Mouse (Mus musculus) hindbrain, embryonic 12.5 days (tissue): ENCODE measurements around the gene Olfr235. TPM values are rescaled to one million over a fixed set of nuclear protein-coding genes. Genes with fewer than 3 reads are reported as not detected.
"Not testable (repeated sequence)": the region's sequence is repeated elsewhere in the genome, so short reads cannot be mapped to it uniquely, and the experiment has no call there.

Experiments
- ATAC-seq: fragments of 200-750 bp; cut with Nextera tagmentation; 2 replicates; pipeline ENCODE4 v1.8.0; 2017; ENCODE audit warnings: moderate TSS enrichment; ENCODE audit not compliant: low FRiP score
- H3K27ac ChIP-seq: fragments of 300-500 bp; sonication (generic); 2 replicates; pipeline ENCODE4 v1.5.1; 2016; ENCODE audit warnings: mild to moderate bottlenecking
- H3K27me3 ChIP-seq: fragments of 300-500 bp; sonication (generic); 2 replicates; pipeline ENCODE4 v1.6.1; 2016; ENCODE audit warnings: mild to moderate bottlenecking
- H3K36me3 ChIP-seq: fragments of 300-500 bp; sonication (generic); 2 replicates; pipeline ENCODE4 v1.6.1; 2016; ENCODE audit warnings: mild to moderate bottlenecking
- H3K4me1 ChIP-seq: fragments of 300-500 bp; sonication (generic); 2 replicates; pipeline ENCODE4 v1.6.1; 2016
- H3K4me2 ChIP-seq: fragments of 300-500 bp; sonication (generic); replicated peaks from 2 replicates; pipeline ENCODE4 v1.6.1; 2016; ENCODE audit warnings: mild to moderate bottlenecking
- H3K4me3 ChIP-seq: fragments of 300-500 bp; sonication (generic); 2 replicates; pipeline ENCODE4 v1.5.1; 2016; ENCODE audit warnings: mild to moderate bottlenecking
- H3K9ac ChIP-seq: fragments of 300-500 bp; sonication (generic); 2 replicates; pipeline ENCODE4 v1.6.1; 2016; ENCODE audit warnings: mild to moderate bottlenecking, moderate library complexity
- H3K9me3 ChIP-seq: fragments of 300-500 bp; sonication (generic); replicated peaks from 2 replicates; pipeline ENCODE4 v1.6.1; 2016; ENCODE audit warnings: mild to moderate bottlenecking
- WGBS: fragments of 180-500 bp; shearing (Covaris S2); methylation state at CpG from one replicate; pipeline ENCODE4 v1.1.7; 2016; 5-methylcytosine and 5-hydroxymethylcytosine counted together
- polyA plus RNA-seq: library from polyadenylated mRNA; unstranded; fragments of >200 nt; fragmentation: Nextera tagmentation; extraction: Ambion mirVana; gene quantifications from 2 replicates; pipeline ENCODE4 v1.2.1, GENCODE M21; 2016

Olfr235 gene
- not detected in 2 replicates for polyA plus RNA-seq

GRCm38 (mm10) chr19:12260732-12261131 is at the start of gene Olfr235:
Olfr235 (plus strand) TSS chr19:12261032.
- no peak within 1 kb of the TSS for H3K4me2 ChIP-seq
- H3K36me3 ChIP-seq = no peaks in the 10 kb centered on the region
- no peak within 1 kb of the TSS for H3K4me3 ChIP-seq
- no peak within 1 kb of the TSS for H3K9ac ChIP-seq
- 69% methylated on average over 1 of the region's 1 CpGs for WGBS
- no peaks in the 10 kb centered on the region for H3K9me3 ChIP-seq
- H3K27ac ChIP-seq = no peak within 1 kb of the TSS
- H3K27me3 ChIP-seq = no peaks in the 10 kb centered on the region
- H3K4me1 ChIP-seq = no peaks in the 10 kb centered on the region
- no peak for ATAC-seq

- not testable (repeated sequence) for ATAC-seq, H3K9ac ChIP-seq, H3K9me3 ChIP-seq, H3K4me3 ChIP-seq, H3K4me2 ChIP-seq, H3K27me3 ChIP-seq, H3K27ac ChIP-seq, H3K36me3 ChIP-seq, H3K4me1 ChIP-seq
Measured at GRCm38 (mm10) chr19:12232496-12232895, 28.3 kb upstream of the Olfr235 start, which contains the start of gene Olfr1432. Olfr1432 (minus strand) TSS chr19:12232596.

- Histone ChIP-seq H3K4me2 (no peak within 1 kb of the TSS), H3K9ac (no peak within 1 kb of the TSS), H3K9me3 (no peaks in the 10 kb centered on the region), H3K36me3 (no peaks in the 10 kb centered on the region), H3K4me1 (no peaks in the 10 kb centered on the region), H3K27me3 (no peaks in the 10 kb centered on the region), H3K4me3 (no peak within 1 kb of the TSS), H3K27ac (no peak within 1 kb of the TSS)
- WGBS = 82% methylated on average over 1 of the region's 1 CpGs
- ATAC-seq = no peak
Measured at GRCm38 (mm10) chr19:12241559-12241958, 19.3 kb upstream of the Olfr235 start, which contains the start of gene Olfr262. Olfr262 (minus strand) TSS chr19:12241659.

- no peak for ATAC-seq
- 72% methylated on average over 2 of the region's 2 CpGs for WGBS
- Histone ChIP-seq H3K4me2 (no peak within 1 kb of the TSS), H3K27ac (no peak within 1 kb of the TSS), H3K36me3 (no peaks in the 10 kb centered on the region), H3K4me1 (no peaks in the 10 kb centered on the region), H3K27me3 (no peaks in the 10 kb centered on the region), H3K4me3 (no peak within 1 kb of the TSS), H3K9ac (no peak within 1 kb of the TSS), H3K9me3 (no peaks in the 10 kb centered on the region)
Measured at GRCm38 (mm10) chr19:12279554-12279953, 18.7 kb downstream of the Olfr235 start, which contains the start of gene Olfr1434. Olfr1434 (plus strand) TSS chr19:12279854.

GRCm38 (mm10) chr19:12292979-12293378 is 32.1 kb downstream of the Olfr235 start:
- no peak overlapping the region for H3K27ac ChIP-seq
- no peaks in the 10 kb centered on the region for H3K27me3 ChIP-seq
- H3K4me3 ChIP-seq = no peak overlapping the region
- H3K9me3 ChIP-seq = no peaks in the 10 kb centered on the region
- no peak for ATAC-seq
- no peaks in the 10 kb centered on the region for H3K36me3 ChIP-seq
- no peak overlapping the region for H3K9ac ChIP-seq
- H3K4me1 ChIP-seq = no peaks in the 10 kb centered on the region
- no peak overlapping the region for H3K4me2 ChIP-seq

GRCm38 (mm10) chr19:12299030-12299429 is 38.2 kb downstream of the Olfr235 start, which contains the start of gene Olfr1436:
Olfr1436 (minus strand) TSS chr19:12299130.
- ATAC-seq, H3K9ac ChIP-seq, H3K4me3 ChIP-seq, H3K4me2 ChIP-seq, H3K27me3 ChIP-seq, H3K4me1 ChIP-seq, H3K27ac ChIP-seq, H3K36me3 ChIP-seq, H3K9me3 ChIP-seq: not testable (repeated sequence)
- WGBS = 91% methylated on average over 1 of the region's 1 CpGs

Other genes with a start within 250 kb of the Olfr235 start
- gene Olfr1423, start 219.7 kb upstream of the Olfr235 start, polyA plus RNA-seq = 0.04 TPM in 1 of 2 replicates, not detected in the other
- not detected in 2 replicates for gene Olfr1424, start 198.3 kb upstream of the Olfr235 start, polyA plus RNA-seq
- not detected in 2 replicates for gene Olfr1425, start 183.3 kb upstream of the Olfr235 start, polyA plus RNA-seq
- gene Olfr1426, start 169.0 kb upstream of the Olfr235 start, polyA plus RNA-seq = not detected in 2 replicates
- gene Olfr1427, start 157.7 kb upstream of the Olfr235 start, polyA plus RNA-seq = not detected in 2 replicates
- not detected in 2 replicates for gene Olfr1428, start 145.1 kb upstream of the Olfr235 start, polyA plus RNA-seq
- gene Olfr76, start 137.8 kb upstream of the Olfr235 start, polyA plus RNA-seq = not detected in 2 replicates
- gene Olfr1555-ps1, start 90.9 kb upstream of the Olfr235 start, polyA plus RNA-seq = not detected in 2 replicates
- gene Olfr1431, start 60.4 kb upstream of the Olfr235 start, polyA plus RNA-seq = not detected in 2 replicates
- not detected in 2 replicates for gene Olfr1432, start 28.4 kb upstream of the Olfr235 start, polyA plus RNA-seq
- gene Olfr262, start 19.4 kb upstream of the Olfr235 start, polyA plus RNA-seq = not detected in 2 replicates
- gene Olfr1434, start 18.8 kb downstream of the Olfr235 start, polyA plus RNA-seq = not detected in 2 replicates
- not detected in 2 replicates for gene Olfr1436, start 38.1 kb downstream of the Olfr235 start, polyA plus RNA-seq
- gene Olfr1437, start 64.1 kb downstream of the Olfr235 start, polyA plus RNA-seq = not detected in 2 replicates
- gene Olfr1438-ps1, start 74.9 kb downstream of the Olfr235 start, polyA plus RNA-seq = not detected in 2 replicates
- not detected in 2 replicates for gene Olfr1440, start 126.2 kb downstream of the Olfr235 start, polyA plus RNA-seq
- gene Olfr1441, start 156.4 kb downstream of the Olfr235 start, polyA plus RNA-seq = not detected in 2 replicates
- gene Pfpl, start 166.9 kb downstream of the Olfr235 start, polyA plus RNA-seq = not detected in 2 replicates
- 0.70 and 0.75 TPM in 2 replicates for gene Mpeg1, start 199.7 kb downstream of the Olfr235 start, polyA plus RNA-seq
- 56.7 and 58.6 TPM in 2 replicates for gene Dtx4, start 240.4 kb downstream of the Olfr235 start, polyA plus RNA-seq